25 mouse cellular contexts compared by ENCODE assay signal in genomic region chr5:52997032-52997431, GRCm38 (mm10). TPM values are rescaled to one million over a fixed set of nuclear protein-coding genes. Genes with fewer than 3 reads are reported as not detected.
DNase-seq lines count a peak whose midpoint lies in the region; ATAC-seq and TF ChIP-seq lines count a peak whose summit lies in the region.
"Had no signal": no experiment of that assay in that cellular context is flagged by ENCODE, and none has a peak within 500 bp of the region (broad histone marks: within the 10 kb centered on the region; RNA-seq: fewer than 3 reads in every experiment).

No protein-coding gene starts in this region.

- TF ChIP-seq EP300 in liver, postnatal 0 days (IDR thresholded peaks at IDR 0.05; ENCODE audit: low read depth) = no peak

- no peak overlapping the region for H3K9ac ChIP-seq in liver, postnatal 0 days (replicated peaks)
- H3K9ac ChIP-seq in forebrain, embryonic 13.5 days = no peak overlapping the region
- H3K9ac ChIP-seq in hindbrain, embryonic 14.5 days = no peak overlapping the region
- H3K9ac ChIP-seq: embryonic facial prominence, embryonic 13.5 days; heart, embryonic 13.5 days; kidney, embryonic 15.5 days; limb, embryonic 13.5 days; liver, embryonic 13.5 days; lung, embryonic 14.5 days; neural tube, embryonic 13.5 days; stomach, embryonic 15.5 days had no signal

- peaks cover 22% of the 10 kb centered on the region for H3K4me1 ChIP-seq in liver, postnatal 0 days (ENCODE audit: insufficient read depth)
- H3K4me1 ChIP-seq in forebrain, embryonic 13.5 days = peaks cover 11% of the 10 kb centered on the region
- H3K4me1 ChIP-seq in hindbrain, embryonic 14.5 days (replicated peaks; ENCODE audit: control insufficient read depth, insufficient read depth, low read length) = no peaks in the 10 kb centered on the region
- H3K4me1 ChIP-seq: liver, embryonic 13.5 days; megakaryocyte, embryonic 14.5 days; stomach, embryonic 15.5 days had no signal

- ATAC-seq in liver, postnatal 0 days = no peak
- ATAC-seq in forebrain, embryonic 13.5 days = peak; percentile 51
- ATAC-seq in hindbrain, embryonic 14.5 days (ENCODE audit: low FRiP score) = peak; percentile 24; the same call in 1 of the 2 replicates

- no peaks in the 10 kb centered on the region for H3K9me3 ChIP-seq in liver, postnatal 0 days (ENCODE audit: low read length)
- no peaks in the 10 kb centered on the region for H3K9me3 ChIP-seq in forebrain, embryonic 13.5 days (replicated peaks)
- H3K9me3 ChIP-seq in hindbrain, embryonic 14.5 days (ENCODE audit: control insufficient read depth, low read length) = no peaks in the 10 kb centered on the region
- H3K9me3 ChIP-seq: embryonic facial prominence, embryonic 13.5 days; heart, embryonic 13.5 days; kidney, embryonic 15.5 days; limb, embryonic 13.5 days; liver, embryonic 13.5 days; megakaryocyte, embryonic 14.5 days; neural tube, embryonic 13.5 days; stomach, embryonic 15.5 days had no signal

- H3K4me3 ChIP-seq in liver, postnatal 0 days (ENCODE audit: low read depth, low read length) = no peak overlapping the region
- no peak overlapping the region for H3K4me3 ChIP-seq in forebrain, embryonic 13.5 days
- H3K4me3 ChIP-seq in hindbrain, embryonic 14.5 days (replicated peaks; ENCODE audit: low read length) = no peak overlapping the region
- H3K4me3 ChIP-seq: embryonic facial prominence, embryonic 13.5 days; erythroblast, embryonic 14.5 days; heart, embryonic 13.5 days; kidney, embryonic 15.5 days; limb, embryonic 13.5 days; liver, embryonic 13.5 days; megakaryocyte, embryonic 14.5 days; neural tube, embryonic 13.5 days; stomach, embryonic 15.5 days had no signal

- DNase-seq in liver, postnatal 0 days = no peak
- DNase-seq in liver = no peak
- peak; percentile 10 for DNase-seq in R1 (ENCODE audit: low read depth, low spot score)
- no peak for DNase-seq in hindbrain, embryonic 14.5 days (ENCODE audit: low spot score)
- DNase-seq in kidney, postnatal 14 days = no peak
- no peak for DNase-seq in spleen, postnatal 36 days (ENCODE audit: low spot score in 2 of 2)
- DNase-seq: adrenal gland, postnatal 14 days; cerebellum, adult 2 months; cerebellum, postnatal 36 days; gastrocnemius, postnatal 14 days; heart, adult 11 months; kidney, adult 11 months; liver, embryonic 13.5 days; lung, embryonic 14.5 days; lung, postnatal 36 days; thymus, postnatal 25 days had no signal

- H3K27me3 ChIP-seq in liver, postnatal 0 days (ENCODE audit: insufficient read depth, low read length) = no peaks in the 10 kb centered on the region
- no peaks in the 10 kb centered on the region for H3K27me3 ChIP-seq in forebrain, embryonic 13.5 days
- no peaks in the 10 kb centered on the region for H3K27me3 ChIP-seq in hindbrain, embryonic 14.5 days (ENCODE audit: control insufficient read depth, insufficient read depth, low read length)
- H3K27me3 ChIP-seq: embryonic facial prominence, embryonic 13.5 days; kidney, embryonic 15.5 days; limb, embryonic 13.5 days; liver, embryonic 13.5 days; megakaryocyte, embryonic 14.5 days; neural tube, embryonic 13.5 days; stomach, embryonic 15.5 days had no signal

- WGBS in liver, postnatal 0 days (ENCODE audit: insufficient replicate concordance) = 71% methylated on average over 9 of the region's 11 CpGs
- WGBS in forebrain, embryonic 13.5 days = 65% methylated on average over 8 of the region's 11 CpGs
- WGBS in hindbrain, embryonic 14.5 days = 75% methylated on average over 9 of the region's 11 CpGs

- H3K4me2 ChIP-seq in liver, postnatal 0 days (ENCODE audit: low read depth, low read length) = no peak overlapping the region
- H3K4me2 ChIP-seq in forebrain, embryonic 13.5 days = peak overlapping the region; percentile 0; the same call in 1 of the 2 replicates
- no peak overlapping the region for H3K4me2 ChIP-seq in hindbrain, embryonic 14.5 days (replicated peaks)
- H3K4me2 ChIP-seq: embryonic facial prominence, embryonic 13.5 days; kidney, embryonic 15.5 days; limb, embryonic 13.5 days; liver, embryonic 13.5 days; lung, embryonic 14.5 days; neural tube, embryonic 13.5 days; stomach, embryonic 15.5 days had no signal

- H3K27ac ChIP-seq in liver, postnatal 0 days (ENCODE audit: low read depth) = peak overlapping the region; percentile 93
- H3K27ac ChIP-seq in forebrain, embryonic 13.5 days = no peak overlapping the region
- no peak overlapping the region for H3K27ac ChIP-seq in hindbrain, embryonic 14.5 days
- H3K27ac ChIP-seq: embryonic facial prominence, embryonic 13.5 days; heart, embryonic 13.5 days; kidney, embryonic 15.5 days; limb, embryonic 13.5 days; neural tube, embryonic 13.5 days; stomach, embryonic 15.5 days had no signal

- TF ChIP-seq CTCF in liver, postnatal 0 days (IDR thresholded peaks at IDR 0.05; ENCODE audit: low read depth) = no peak

- H3K36me3 ChIP-seq in liver, postnatal 0 days (replicated peaks; ENCODE audit: insufficient read depth, low read length) = no peaks in the 10 kb centered on the region
- no peaks in the 10 kb centered on the region for H3K36me3 ChIP-seq in forebrain, embryonic 13.5 days (ENCODE audit: poor library complexity, severe bottlenecking)
- no peaks in the 10 kb centered on the region for H3K36me3 ChIP-seq in hindbrain, embryonic 14.5 days (replicated peaks; ENCODE audit: control insufficient read depth, insufficient read depth)
- H3K36me3 ChIP-seq: embryonic facial prominence, embryonic 13.5 days; heart, embryonic 13.5 days; kidney, embryonic 15.5 days; limb, embryonic 13.5 days; liver, embryonic 13.5 days; neural tube, embryonic 13.5 days; stomach, embryonic 15.5 days had no signal

RNA-seq across cellular contexts. Expression of gene Slc34a2, which starts 40.8 kb away (rescaled TPM):
- 0.35 and 0.54 TPM in 2 replicates for polyA plus RNA-seq in liver, postnatal 0 days (2015; fragmentation: Nextera tagmentation; extraction: Ambion mirVana)
- polyA plus RNA-seq in forebrain, embryonic 13.5 days (2015; fragmentation: Nextera tagmentation; extraction: Ambion mirVana) = not detected in 2 replicates
- 0.07 and 0.23 TPM in 2 replicates for polyA plus RNA-seq in hindbrain, embryonic 14.5 days (2014; fragmentation: Nextera tagmentation; extraction: Ambion mirVana)
- polyA plus RNA-seq: erythroblast, embryonic 14.5 days; heart, embryonic 13.5 days; limb, embryonic 13.5 days had no signal
